Mouse (Mus musculus) R1 (cell line): Measurements from ENCODE around the gene Sqstm1.
A peak's percentile ranks its signal among the peaks of the same experiment; 100 is the strongest.

ENCODE experiments used
- DNase-seq: peaks from one replicate; pipeline ENCODE4 v3.0.0-alpha.2; 2018; ENCODE audit warnings: low read depth, low spot score

Sqstm1 gene

DNA sequence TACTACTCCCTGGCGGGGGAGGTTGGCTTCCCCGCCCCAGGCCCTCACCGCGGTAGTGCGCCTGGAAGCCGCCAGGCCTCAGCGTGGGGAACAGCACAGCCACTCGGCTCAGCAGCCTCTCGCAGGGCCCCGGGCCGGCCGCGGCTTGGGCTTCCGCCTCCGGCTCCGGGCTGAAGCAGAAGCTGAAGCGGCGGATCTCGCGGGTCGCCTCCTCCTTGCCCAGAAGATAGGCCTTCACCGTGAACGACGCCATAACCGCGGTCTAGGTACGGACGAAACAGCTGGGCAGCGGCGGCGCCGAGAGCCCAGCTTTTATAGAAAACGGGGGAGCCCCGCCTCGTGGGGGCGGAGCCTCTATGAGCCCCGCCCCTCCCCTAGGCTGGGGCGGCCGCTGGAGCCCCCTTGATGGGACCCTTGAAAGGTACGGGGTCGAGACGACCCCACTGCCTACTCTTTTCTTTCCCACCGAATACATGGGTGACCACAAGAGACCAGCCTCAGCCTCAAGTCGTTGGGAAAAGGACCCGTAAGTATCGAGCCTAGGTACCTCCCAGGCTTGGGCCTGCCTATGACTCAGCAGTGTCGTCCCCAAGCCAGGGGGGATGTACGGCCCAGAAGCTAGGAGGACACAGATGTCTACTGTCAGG lies at the start of gene Sqstm1, which contains the start of gene Mgat4b:
Sqstm1 (minus strand) TSS at position 323 of the 647 bp plus-strand sequence.
Mgat4b (plus strand) TSS at position 386 of the 647 bp plus-strand sequence.
- DNase-seq, result peak; percentile 77

GRCm38 (mm10) chr11:50258310-50258709 lies 47.7 kb upstream of the Sqstm1 start:
- DNase-seq, result no peak

DNA sequence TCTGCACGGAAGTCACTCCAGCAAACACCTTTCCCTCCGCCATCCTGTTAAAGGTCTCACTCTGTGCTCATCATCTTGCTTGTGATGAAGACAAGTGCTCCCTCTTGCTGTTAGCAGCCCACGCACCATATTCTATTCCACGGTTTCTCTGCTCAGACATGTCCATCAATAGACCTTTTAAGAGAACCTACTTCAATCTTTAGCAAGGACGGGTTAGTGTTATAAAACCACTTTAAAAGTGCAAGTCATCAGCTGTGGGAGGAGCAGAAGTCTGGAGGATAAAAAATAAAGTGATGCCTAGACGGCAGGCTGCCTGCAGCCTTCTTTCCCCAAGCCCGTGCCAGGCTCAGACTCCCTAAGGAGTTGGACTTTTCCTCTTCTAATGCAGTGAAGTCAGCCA lies 46.0 kb upstream of the Sqstm1 start:
- no peak for DNase-seq

DNA sequence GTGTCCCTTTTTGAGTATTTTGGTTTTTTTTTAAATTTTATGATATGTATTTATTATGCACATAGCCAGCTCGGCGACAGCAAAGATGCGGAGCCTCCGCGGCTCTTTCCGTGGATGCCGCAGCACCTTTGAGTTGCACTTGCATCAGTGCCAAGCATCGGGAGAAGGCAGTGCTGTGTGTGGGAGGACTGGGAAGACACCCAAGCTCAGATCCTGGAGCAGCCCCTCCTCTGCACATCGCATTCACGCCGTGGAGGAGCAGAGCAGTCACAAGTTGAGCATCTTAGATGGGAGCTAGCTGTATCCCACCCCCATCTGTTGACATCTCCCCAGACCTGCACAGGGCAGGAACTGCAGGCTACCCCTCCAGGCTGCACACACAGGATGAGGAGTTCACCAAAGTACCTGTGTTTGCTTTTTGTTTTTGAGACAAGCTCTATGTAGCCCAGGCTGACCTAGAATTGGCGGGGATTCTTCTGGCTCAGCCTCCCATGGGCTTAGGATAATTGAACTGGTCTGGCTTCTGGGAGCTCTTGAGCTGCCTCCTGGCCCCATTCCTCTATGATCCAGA lies 43.5 kb upstream of the Sqstm1 start:
- DNase-seq, result no peak

DNA sequence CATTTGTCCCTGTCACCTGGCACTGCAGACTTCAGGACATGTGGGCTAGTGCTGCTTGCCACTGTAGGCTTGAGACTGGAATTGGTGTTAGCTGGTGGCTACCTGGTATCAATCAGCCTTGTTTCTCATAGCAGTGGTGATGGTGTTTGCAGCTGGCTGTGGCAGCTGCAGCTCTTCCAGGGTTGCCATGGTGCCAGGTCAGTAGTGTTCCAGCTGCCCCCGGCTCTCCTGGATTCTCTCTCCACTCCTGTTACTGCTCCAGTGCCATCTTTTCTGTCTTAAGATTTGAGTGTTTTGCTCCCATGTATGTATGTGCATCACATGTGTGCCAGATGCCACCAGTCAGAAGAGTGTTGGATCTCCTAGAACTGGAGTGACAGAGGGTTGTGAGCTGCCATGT lies 42.8 kb upstream of the Sqstm1 start:
- no peak for DNase-seq

- no peak for DNase-seq
Measured at GRCm38 (mm10) chr11:50252684-50253265, 42.1 kb upstream of the Sqstm1 start.

GRCm38 (mm10) chr11:50252166-50252565 lies 41.5 kb upstream of the Sqstm1 start:
- peak; percentile 54 for DNase-seq

DNA sequence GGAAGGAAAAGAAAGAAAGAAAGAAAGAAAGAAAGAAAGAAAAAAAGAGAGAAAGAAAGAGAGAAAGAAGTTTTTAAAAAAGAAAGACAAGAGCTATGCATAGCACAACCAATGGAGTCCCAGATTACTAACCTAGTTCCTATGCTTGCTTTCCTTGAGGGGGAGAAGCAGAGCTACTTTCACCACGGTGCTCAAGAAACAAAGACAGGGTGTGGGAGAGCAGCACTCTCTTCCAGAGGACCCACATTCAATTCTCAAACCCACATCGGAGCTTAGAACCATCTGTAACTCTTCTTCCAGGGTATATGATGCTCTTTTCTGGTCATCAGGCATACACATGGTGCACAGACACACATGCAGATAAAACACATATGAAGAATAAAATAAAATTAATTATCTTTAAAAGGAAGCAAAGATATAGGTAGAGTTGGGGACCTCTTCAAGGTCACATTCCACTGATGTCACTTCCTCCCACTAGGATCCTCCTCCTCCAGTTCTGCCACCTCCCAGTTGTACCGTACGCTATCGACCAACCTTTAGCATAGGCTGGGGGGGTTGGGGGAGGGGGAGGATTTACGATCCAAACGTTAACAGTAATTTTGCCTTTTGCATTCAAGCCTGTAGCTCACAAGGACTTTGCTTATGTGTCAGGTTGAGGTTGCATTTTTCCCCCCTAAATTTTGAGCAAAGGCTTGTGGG lies 38.0 kb upstream of the Sqstm1 start:
- peak; percentile 69 for DNase-seq

DNA sequence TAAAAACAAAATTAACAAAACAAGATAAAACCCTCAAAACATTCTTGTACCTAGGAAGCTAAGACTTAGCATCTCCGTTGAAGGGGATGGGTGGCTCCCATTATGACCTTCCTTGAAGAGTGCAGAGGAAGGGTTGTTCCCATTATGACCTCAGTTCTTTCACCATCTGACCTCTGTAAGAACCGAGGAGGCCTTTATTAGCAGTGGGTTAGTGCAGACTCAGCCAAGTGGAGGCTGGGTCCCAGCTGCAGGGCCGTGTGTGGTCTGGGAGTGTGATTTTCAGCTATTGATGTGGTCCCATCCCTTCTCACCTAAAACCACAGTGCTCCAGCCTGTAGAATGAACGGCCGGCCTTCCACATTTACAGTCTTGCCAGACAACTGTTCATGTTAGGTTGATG lies 34.6 kb upstream of the Sqstm1 start:
- DNase-seq, result no peak

DNA sequence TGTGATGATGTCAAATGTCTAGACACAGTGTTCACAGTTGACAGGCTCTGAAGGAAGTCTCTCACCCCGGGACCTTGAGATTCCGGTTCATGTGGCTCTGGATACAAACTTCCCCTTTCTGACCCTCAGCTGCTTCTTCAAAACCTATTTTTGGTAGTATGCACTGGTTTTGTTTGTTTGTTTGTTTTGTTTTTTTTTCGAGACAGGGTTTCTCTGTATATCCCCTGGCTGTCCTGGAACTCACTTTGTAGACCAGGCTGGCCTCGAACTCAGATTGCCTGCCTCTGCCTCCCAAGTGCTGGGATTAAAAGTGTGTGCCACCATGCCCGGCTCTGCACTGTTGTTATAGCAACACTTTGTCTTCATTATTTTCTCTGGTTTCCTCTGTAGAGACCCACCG lies 33.3 kb upstream of the Sqstm1 start:
- no peak for DNase-seq

DNA sequence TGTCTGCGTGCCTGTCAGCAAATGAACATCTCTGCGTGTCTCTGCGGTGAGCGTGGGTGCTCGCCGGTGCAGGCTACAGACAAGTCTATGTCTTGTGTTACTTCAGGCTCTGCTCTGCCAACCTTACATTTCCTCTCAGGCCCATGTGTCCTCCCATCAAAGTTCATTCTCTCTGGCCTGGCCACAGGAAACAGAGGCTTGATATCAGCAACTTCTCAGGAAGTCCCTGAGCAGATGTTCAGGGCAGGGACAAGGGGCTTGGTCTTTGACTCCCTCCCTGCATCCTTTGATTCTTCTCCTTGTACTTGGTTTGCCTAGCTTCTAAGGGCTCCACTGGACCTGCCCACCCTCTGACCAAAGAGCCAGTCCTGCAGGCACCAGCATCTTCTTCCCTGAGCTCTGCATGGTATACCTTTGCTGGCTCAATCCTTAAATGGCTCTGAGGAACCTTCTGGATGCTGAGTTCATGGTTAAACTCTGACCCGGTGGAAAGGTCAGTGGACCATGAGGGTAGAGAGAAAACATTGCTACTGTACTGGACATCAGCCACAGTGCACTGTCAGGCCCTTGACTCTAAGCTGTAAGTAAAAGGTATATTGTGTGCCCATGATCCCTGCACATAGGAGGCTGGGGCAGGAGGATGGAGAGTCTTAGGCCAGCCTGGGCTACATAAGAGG lies 29.7 kb upstream of the Sqstm1 start:
- DNase-seq, result no peak

DNA sequence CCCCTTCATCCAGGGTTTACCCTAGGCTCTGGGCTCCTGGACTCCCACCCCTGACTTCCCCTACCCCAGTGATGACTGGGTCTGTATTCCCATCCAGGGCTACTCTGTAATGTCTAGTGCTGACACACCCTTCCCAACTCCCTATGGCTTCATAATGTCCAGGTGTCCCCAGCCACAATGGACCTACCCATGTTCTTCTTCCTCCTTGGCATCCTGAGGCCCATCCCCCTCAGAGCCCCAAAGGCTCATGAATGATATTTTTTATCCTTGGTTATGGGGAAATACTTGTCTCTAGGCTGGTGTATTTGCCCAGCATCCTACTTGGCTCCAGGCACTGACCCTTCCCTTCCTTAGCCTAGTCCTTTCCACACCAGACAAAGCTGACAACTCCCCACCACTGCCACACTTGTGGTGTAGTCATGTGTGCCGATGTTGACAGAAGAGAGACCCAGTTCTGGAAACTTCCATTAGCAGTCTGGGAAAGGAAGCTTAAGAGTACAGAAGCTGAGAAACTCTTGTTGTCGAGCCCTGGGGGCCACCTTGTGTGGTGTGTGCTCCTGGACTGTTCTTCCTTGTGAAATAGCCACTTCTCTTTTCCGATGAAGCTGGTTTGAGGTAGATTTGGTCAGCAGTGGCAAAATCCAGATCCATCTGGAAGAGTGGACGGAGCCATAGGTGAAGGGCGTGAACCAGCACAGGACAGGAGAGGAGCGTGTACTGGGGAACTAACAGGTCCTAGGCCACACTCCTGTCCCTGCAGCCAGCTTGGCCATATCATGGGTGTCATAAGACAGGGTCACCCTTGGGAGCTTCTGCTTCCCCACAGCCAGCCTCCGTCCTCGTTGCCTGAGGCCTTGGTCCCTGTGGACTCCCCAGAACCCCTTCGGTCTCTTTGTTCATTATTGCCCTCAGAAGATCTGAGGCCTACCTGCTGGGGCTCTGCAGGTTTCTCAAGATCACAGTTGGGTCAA lies 28.5 kb upstream of the Sqstm1 start:
- no peak for DNase-seq

DNA sequence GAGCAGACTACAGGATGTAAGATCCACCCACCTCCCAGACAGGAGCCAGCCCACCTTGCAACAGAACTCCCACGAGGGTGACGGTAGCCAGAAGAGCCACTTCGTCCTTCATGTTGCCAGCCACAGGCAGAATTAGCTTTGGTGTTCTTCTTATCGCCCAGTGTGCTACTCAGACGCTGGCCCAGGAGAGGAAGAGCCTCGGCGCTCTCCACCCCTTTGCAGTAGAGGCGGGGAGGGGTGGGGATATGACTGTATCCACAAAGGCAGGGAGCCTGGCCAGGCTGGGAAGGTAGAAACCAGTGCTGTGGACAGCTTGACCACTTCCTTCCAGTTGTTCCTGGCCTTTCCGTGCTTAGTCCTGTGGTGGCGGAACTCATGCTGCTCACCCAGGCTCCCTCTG lies 27.7 kb upstream of the Sqstm1 start, which contains the start of gene Ltc4s:
Ltc4s (minus strand) TSS at position 293 of the 400 bp plus-strand sequence.
- no peak for DNase-seq

GRCm38 (mm10) chr11:50236937-50237835 lies 26.6 kb upstream of the Sqstm1 start:
- DNase-seq, result peak; percentile 56

DNA sequence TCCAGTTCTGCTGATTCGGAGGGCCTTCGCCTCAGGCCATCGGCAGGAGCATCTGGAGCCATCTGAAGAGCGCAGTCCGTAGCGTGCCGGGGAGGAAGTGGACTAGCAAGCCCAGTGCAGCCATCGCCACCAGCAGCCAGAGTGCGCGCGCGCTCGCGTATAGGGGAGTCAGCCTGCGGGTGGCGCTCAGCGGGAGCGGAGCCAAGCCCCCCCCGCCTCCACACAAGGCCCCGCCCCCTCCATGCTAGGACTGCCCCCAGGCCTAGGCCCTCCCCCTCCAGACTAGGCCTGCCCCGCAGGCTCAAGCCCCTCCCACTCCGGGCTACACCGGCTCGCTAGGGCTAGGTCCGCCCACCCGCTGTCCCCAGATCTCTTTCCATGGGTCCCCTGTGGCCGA lies 25.9 kb upstream of the Sqstm1 start:
- peak; percentile 91 for DNase-seq

GRCm38 (mm10) chr11:50234606-50235005 lies 24.0 kb upstream of the Sqstm1 start:
- no peak for DNase-seq

- DNase-seq, result peak; percentile 71
Measured at GRCm38 (mm10) chr11:50233993-50234392, 23.4 kb upstream of the Sqstm1 start.

DNA sequence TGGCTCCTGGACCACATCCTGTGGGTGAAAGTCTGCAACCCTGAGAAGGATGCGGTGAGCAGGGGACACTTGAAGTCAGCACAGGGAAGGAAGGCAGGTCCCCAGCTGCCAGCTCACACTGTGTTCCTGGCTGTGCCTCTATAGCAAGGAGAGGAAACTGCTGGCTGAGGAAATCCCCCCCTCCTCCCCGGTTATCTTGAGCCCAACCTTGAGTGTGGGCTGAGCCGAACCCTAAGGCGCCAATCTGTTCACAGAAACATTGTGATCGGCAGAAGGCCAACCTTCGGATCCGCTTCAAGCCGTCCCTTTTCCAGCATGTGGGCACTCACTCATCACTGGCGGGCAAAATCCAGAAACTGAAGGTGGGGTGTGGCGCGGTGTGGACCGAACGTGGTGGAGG lies 22.4 kb upstream of the Sqstm1 start:
- no peak for DNase-seq

DNA sequence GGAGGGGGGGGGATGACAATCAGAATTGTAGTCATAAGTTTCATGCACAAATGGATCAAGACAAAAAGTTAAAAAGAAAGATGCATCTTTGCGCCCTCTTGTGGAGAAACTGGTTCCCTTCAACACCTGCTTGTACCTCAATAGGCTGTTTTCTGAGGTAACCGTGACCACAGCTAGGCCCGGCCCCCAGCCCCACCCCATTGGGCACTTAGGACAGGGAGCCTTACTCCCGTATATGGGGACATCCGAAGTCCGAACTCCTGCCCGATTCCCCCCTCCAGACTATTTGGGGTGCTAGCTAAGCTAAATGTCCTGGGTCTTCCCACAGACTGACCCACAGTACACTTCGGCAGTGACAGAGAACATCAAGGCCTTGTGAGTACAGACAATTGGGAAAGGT lies 20.8 kb upstream of the Sqstm1 start:
- peak; percentile 82 for DNase-seq
